Mouse (Mus musculus): Measurements from ENCODE around the gene Mllt3. TPM values are rescaled to one million over a fixed set of nuclear protein-coding genes. Genes with fewer than 3 reads are reported as not detected.

Mllt3 gene
- total RNA-seq (2018; cell fraction: chromatin; rRNA removed): 10 to 100 TPM in 23 of 26 experiments, 1 to 10 TPM in 3; 6.4 to 40.3 (median 32.3) TPM
- total RNA-seq (2018; cell fraction: cytosol; rRNA removed): 10 to 100 TPM in 15 of 26 experiments, 1 to 10 TPM in 11; 6.6 to 17.9 (median 10.6) TPM
- 10 to 100 TPM in 22 of 26 experiments, 1 to 10 TPM in 4; 7.0 to 32.1 (median 21.3) TPM for total RNA-seq (2018; cell fraction: nucleus; rRNA removed)
- 3.4 to 11.2 TPM (median 8.0 TPM) in 3 replicates for polyA plus RNA-seq (2018)

GRCm38 (mm10) chr4:88033216-88033653 is at the start of gene Mllt3:
Mllt3 (minus strand) TSS chr4:88033364.
- WGBS (ENCODE audit: missing documents): under 1% methylated on average over 24 of the region's 37 CpGs
- Histone ChIP-seq H3K27ac (peak within 1 kb of the TSS; percentile 56), H3K79me2 (ENCODE audit: inconsistent target) (no peaks in the 10 kb centered on the region), H3K36me3 (ENCODE audit: inconsistent target) (no peaks in the 10 kb centered on the region), H3K4me3 (ENCODE audit: inconsistent target) (peak within 1 kb of the TSS; percentile 86)

- H3K79me2 ChIP-seq (ENCODE audit: inconsistent target): no peaks in the 10 kb centered on the region
- WGBS (ENCODE audit: missing documents): 84% methylated on average over 4 of the region's 4 CpGs
- H3K27ac ChIP-seq: no peak overlapping the region
- no peaks in the 10 kb centered on the region for H3K36me3 ChIP-seq (ENCODE audit: inconsistent target)
- H3K4me3 ChIP-seq (ENCODE audit: inconsistent target): no peak overlapping the region
Measured at GRCm38 (mm10) chr4:88082381-88082780, 49.2 kb upstream of the Mllt3 start.

DNA sequence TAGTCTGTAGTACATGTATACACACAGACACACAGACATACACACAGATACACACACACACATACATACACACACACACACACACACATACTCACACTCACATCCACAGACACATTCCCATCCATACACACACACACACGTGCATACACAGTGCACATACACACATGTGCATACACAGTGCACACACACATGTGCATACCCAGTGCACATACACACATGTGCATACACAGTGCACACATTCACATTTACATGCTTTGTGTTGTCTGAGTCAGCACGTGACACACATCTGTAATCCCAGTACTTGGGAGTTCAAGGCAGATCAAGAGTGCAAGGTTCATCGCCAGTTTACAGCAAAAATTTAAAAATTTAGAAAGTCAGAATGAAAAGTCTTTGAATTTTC is 48.7 kb upstream of the Mllt3 start:
- WGBS (ENCODE audit: missing documents): 88% methylated on average over 3 of the region's 3 CpGs
- H3K27ac ChIP-seq: no peak overlapping the region
- H3K36me3 ChIP-seq (ENCODE audit: inconsistent target): no peaks in the 10 kb centered on the region
- no peaks in the 10 kb centered on the region for H3K79me2 ChIP-seq (ENCODE audit: inconsistent target)
- no peak overlapping the region for H3K4me3 ChIP-seq (ENCODE audit: inconsistent target)

DNA sequence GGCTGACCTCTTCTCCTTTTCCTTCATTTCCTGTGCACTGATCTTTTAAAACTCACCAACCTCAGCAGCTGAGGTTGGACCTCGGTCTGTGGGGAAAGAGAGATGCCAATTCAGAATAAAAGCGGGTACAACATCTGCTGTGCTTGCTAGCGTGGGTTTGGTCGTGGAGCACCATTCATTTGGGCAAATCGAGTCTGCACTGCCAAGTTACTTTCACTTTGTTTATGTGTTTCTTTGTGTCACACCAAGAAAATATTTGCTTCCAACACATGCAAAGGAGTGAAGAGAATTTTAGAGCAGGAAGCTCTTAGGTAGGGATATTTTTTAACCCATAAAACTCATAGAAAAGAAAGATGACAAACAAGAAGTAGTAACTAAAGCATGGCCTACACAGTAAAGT is 48.3 kb upstream of the Mllt3 start:
- no peaks in the 10 kb centered on the region for H3K36me3 ChIP-seq (ENCODE audit: inconsistent target)
- H3K27ac ChIP-seq: no peak overlapping the region
- WGBS (ENCODE audit: missing documents): 41% methylated on average over 5 of the region's 5 CpGs
- no peaks in the 10 kb centered on the region for H3K79me2 ChIP-seq (ENCODE audit: inconsistent target)
- no peak overlapping the region for H3K4me3 ChIP-seq (ENCODE audit: inconsistent target)

- no peak overlapping the region for H3K4me3 ChIP-seq (ENCODE audit: inconsistent target)
- H3K27ac ChIP-seq: no peak overlapping the region
- H3K36me3 ChIP-seq (ENCODE audit: inconsistent target): no peaks in the 10 kb centered on the region
- no peaks in the 10 kb centered on the region for H3K79me2 ChIP-seq (ENCODE audit: inconsistent target)
- 44% methylated on average over 3 of the region's 3 CpGs for WGBS (ENCODE audit: missing documents)
Measured at GRCm38 (mm10) chr4:88078983-88079382, 45.8 kb upstream of the Mllt3 start.

DNA sequence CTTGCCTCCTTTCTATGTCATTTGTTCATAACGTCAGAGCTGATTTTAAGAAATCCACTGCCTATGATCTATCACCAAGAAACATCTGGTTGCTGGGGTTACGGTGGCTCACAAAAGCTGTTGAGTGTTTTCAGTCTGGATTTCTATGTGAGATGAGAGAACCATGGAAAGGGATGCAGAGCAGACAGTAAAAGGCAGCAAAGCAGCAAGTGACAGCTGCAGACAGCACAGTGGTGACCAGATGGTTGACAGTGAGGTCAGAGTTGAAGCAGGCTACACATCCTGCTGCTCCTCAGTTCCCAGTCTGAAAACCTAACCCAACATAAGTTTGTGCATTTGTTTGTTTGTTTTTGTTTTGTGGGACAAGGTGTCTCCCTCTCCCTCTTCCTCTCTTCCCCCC is 42.2 kb upstream of the Mllt3 start:
- whole genome bisulfite sequencing (ENCODE audit: missing documents): 88% methylated on average over 2 of the region's 2 CpGs
- Histone ChIP-seq H3K4me3 (ENCODE audit: inconsistent target) (no peak overlapping the region), H3K36me3 (ENCODE audit: inconsistent target) (no peaks in the 10 kb centered on the region), H3K27ac (no peak overlapping the region), H3K79me2 (ENCODE audit: inconsistent target) (no peaks in the 10 kb centered on the region)

- no peaks in the 10 kb centered on the region for H3K79me2 ChIP-seq (ENCODE audit: inconsistent target)
- H3K4me3 ChIP-seq (ENCODE audit: inconsistent target): no peak overlapping the region
- no peaks in the 10 kb centered on the region for H3K36me3 ChIP-seq (ENCODE audit: inconsistent target)
- 24% methylated on average over 8 of the region's 8 CpGs for WGBS (ENCODE audit: missing documents)
- no peak overlapping the region for H3K27ac ChIP-seq
Measured at GRCm38 (mm10) chr4:88046280-88046679, 13.1 kb upstream of the Mllt3 start.

GRCm38 (mm10) chr4:88045151-88045550 is 12.0 kb upstream of the Mllt3 start:
- Histone ChIP-seq H3K36me3 (ENCODE audit: inconsistent target) (no peaks in the 10 kb centered on the region), H3K79me2 (ENCODE audit: inconsistent target) (no peaks in the 10 kb centered on the region), H3K4me3 (ENCODE audit: inconsistent target) (no peak overlapping the region), H3K27ac (no peak overlapping the region)
- WGBS (ENCODE audit: missing documents): 86% methylated on average over 4 of the region's 4 CpGs

GRCm38 (mm10) chr4:88035361-88035760 is 2.2 kb upstream of the Mllt3 start:
- 2% methylated on average over 11 of the region's 11 CpGs for WGBS (ENCODE audit: missing documents)
- Histone ChIP-seq H3K27ac (no peak overlapping the region), H3K79me2 (ENCODE audit: inconsistent target) (no peaks in the 10 kb centered on the region), H3K4me3 (ENCODE audit: inconsistent target) (peak overlapping the region; percentile 86), H3K36me3 (ENCODE audit: inconsistent target) (no peaks in the 10 kb centered on the region)

- H3K27ac ChIP-seq: peak overlapping the region; percentile 56; the same call in 1 of the 2 replicates
- WGBS (ENCODE audit: missing documents): 2% methylated on average over 18 of the region's 18 CpGs
Measured at GRCm38 (mm10) chr4:88034387-88035157, 1.4 kb upstream of the Mllt3 start.

GRCm38 (mm10) chr4:88033729-88034386 is 694 bp upstream of the Mllt3 start:
- WGBS (ENCODE audit: missing documents): under 1% methylated on average over 25 of the region's 25 CpGs

More at GRCm38 (mm10) chr4:88034387-88035157, 1.4 kb upstream of the Mllt3 start:
- Histone ChIP-seq H3K4me3 (ENCODE audit: inconsistent target) (peak overlapping the region; percentile 86), H3K79me2 (ENCODE audit: inconsistent target) (no peaks in the 10 kb centered on the region), H3K36me3 (ENCODE audit: inconsistent target) (no peaks in the 10 kb centered on the region)

DNA sequence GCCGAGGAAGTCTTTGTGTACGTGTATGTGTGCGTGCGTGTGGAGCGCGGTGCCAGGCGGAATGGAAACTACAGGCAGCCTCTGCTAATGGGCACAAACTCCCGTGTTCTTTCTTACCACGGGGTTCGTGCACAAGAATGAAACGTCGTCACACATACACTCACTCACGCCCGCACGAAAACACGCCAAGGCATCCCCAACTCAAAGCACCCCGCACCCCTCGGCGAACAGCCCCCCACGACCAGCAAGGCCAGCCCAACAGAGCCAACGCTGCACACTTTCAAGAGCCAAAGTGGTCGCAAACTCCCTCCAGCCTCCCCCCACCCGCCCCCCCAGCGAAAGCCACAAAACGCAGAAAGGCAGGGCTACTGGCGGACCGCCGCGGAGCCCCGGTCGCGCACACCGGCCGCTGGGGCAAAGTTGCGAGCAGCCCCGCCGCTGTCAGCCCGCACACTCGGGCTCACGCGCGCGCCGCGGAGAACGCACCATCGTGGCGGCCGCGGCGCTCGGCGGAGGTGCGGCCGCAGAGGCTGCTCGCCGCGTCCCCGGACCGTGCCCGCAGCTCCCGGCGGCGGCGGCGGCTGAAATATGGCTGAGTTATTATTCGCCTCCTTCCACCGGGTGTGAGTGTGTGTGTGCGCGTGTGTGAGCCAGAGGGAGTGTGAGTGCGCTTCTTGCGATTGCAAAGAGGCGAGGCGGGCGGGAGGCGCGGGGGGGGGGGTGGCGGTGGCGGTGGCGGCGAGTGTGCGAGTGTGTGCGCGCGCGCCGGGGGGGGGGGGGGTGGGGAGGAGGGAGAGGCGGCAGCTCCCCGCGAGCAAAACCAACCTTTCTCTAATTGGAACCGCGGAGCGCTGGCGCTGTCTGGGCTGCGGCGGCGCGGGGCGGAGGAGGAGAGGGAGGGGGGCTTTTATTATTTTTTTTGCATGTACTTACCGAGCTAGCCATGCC is 739 bp downstream of the Mllt3 start:
- Histone ChIP-seq H3K36me3 (ENCODE audit: inconsistent target) (no peaks in the 10 kb centered on the region), H3K4me3 (ENCODE audit: inconsistent target) (peak overlapping the region; percentile 86), H3K27ac (0 out of 2 replicates have a peak overlapping the region, but pooled peaks have one; percentile 29), H3K79me2 (ENCODE audit: inconsistent target) (no peaks in the 10 kb centered on the region)
- 0% methylated on average over 81 of the region's 100 CpGs for WGBS (ENCODE audit: missing documents)

More at GRCm38 (mm10) chr4:88033729-88034386, 694 bp upstream of the Mllt3 start:
- Histone ChIP-seq H3K4me3 (ENCODE audit: inconsistent target) (peak overlapping the region; percentile 86), H3K36me3 (ENCODE audit: inconsistent target) (no peaks in the 10 kb centered on the region), H3K79me2 (ENCODE audit: inconsistent target) (no peaks in the 10 kb centered on the region), H3K27ac (peak overlapping the region; percentile 56)

DNA sequence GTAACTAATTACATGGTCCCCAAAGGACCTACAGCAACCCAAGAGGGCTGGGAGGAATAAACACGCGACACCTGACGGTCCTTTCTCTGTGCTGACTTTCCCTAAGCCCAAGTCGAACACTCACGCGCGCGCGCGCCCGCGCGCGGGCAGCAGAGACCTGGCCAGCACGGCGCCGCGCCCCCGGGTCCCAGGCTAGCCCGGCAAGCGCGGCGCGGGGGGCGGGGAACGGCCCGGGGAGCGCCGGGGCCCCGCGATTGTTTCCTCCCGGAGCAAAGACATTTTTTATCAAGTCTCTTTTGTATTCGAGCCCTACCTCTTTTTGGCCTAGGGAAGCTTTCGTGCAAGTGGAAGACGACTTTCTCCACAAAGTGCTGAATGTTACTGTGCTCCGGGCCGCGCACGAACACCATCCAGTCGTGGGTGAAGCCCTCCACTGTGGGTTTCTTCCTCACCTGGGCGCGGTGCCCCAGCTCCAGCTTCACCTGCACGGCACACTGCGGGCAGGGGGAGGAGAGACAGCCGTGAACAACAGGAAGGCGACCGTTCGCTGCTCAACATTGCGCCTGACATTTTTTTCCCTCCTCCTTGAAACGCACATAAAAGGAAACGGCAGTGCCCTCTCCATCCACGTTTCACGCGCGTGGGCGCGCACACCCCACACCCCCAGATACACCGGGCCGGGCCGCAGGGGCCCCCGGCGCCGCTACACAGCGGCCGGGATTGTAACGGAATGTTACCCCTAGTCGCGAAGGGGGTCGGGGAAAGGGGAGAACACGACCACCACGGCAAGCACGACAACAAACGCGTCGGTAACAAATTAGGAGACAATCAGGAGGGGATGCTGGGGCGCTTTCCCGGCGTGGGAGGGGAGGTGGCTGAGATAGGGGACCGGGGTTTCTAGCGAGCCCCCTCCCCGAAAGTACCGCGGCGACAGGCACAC is 1.7 kb downstream of the Mllt3 start:
- H3K4me3 ChIP-seq (ENCODE audit: inconsistent target): peak overlapping the region; percentile 52
- H3K27ac ChIP-seq: no peak overlapping the region
- no peaks in the 10 kb centered on the region for H3K36me3 ChIP-seq (ENCODE audit: inconsistent target)
- WGBS (ENCODE audit: missing documents): 7% methylated on average over 83 of the region's 84 CpGs
- H3K79me2 ChIP-seq (ENCODE audit: inconsistent target): no peaks in the 10 kb centered on the region

Data from macrophage (primary cell).